Mouse (Mus musculus) lung, postnatal 0 days (tissue): ENCODE measurements around the gene Bbs5. TPM values are rescaled to one million over a fixed set of nuclear protein-coding genes. Genes with fewer than 3 reads are reported as not detected.

ENCODE experiments used
- ATAC-seq: fragments of 200-750 bp; cut with Nextera tagmentation; 2 replicates; pipeline ENCODE4 v1.8.0; 2017; ENCODE audit warnings: moderate library complexity
- DNase-seq: peaks from one replicate; pipeline ENCODE4 v3.0.0-alpha.2; 2016; ENCODE audit warnings: low spot score
- H3K27ac ChIP-seq: fragments of 300-500 bp; sonication (generic); 2 replicates; pipeline ENCODE4 v1.5.1; 2014; ENCODE audit warnings: antibody characterized with exemption, mild to moderate bottlenecking, low read length, mixed read lengths
- H3K27me3 ChIP-seq: fragments of 300-500 bp; sonication (generic); replicated peaks from 2 replicates; pipeline ENCODE4 v1.6.1; 2014; ENCODE audit warnings: low read length, mixed read lengths; ENCODE audit not compliant: insufficient read depth
- H3K36me3 ChIP-seq: fragments of 300-500 bp; sonication (generic); 2 replicates; pipeline ENCODE4 v1.6.1; 2014; ENCODE audit warnings: low read length, mixed read lengths; ENCODE audit not compliant: insufficient read depth
- H3K4me1 ChIP-seq: fragments of 300-500 bp; sonication (generic); 2 replicates; pipeline ENCODE4 v1.6.1; 2014; ENCODE audit warnings: antibody characterized with exemption, low read depth, low read length, mixed read lengths; ENCODE audit not compliant: insufficient read depth
- H3K4me2 ChIP-seq: fragments of 300-500 bp; sonication (generic); replicated peaks from 2 replicates; pipeline ENCODE4 v1.6.1; 2014; ENCODE audit warnings: low read depth, mild to moderate bottlenecking, low read length, moderate library complexity, mixed read lengths
- H3K4me3 ChIP-seq: fragments of 300-500 bp; sonication (generic); 2 replicates; pipeline ENCODE4 v1.5.1; 2014; ENCODE audit warnings: low read depth, low read length
- H3K9ac ChIP-seq: fragments of 300-500 bp; sonication (generic); replicated peaks from 2 replicates; pipeline ENCODE4 v1.6.1; 2014; ENCODE audit warnings: low read depth, mild to moderate bottlenecking
- H3K9me3 ChIP-seq: fragments of 300-500 bp; sonication (generic); 2 replicates; pipeline ENCODE4 v1.6.1; 2016; ENCODE audit warnings: low read length, mixed read lengths
- CTCF ChIP-seq: IDR thresholded peaks from 2 replicates; pipeline ENCODE4 v1.5.1; 2016; ENCODE audit warnings: antibody characterized with exemption, mild to moderate bottlenecking
- EP300 ChIP-seq: IDR thresholded peaks from 2 replicates; pipeline ENCODE4 v1.6.1; 2016; ENCODE audit warnings: antibody characterized with exemption, mild to moderate bottlenecking, control low read depth
- WGBS: fragments of 180-500 bp; shearing (Covaris S2); extraction: QIAGEN DNeasy Blood & Tissue Kit; methylation state at CpG from one replicate; pipeline ENCODE4 v1.1.7; 2014; 5-methylcytosine and 5-hydroxymethylcytosine counted together
- polyA plus RNA-seq: library from polyadenylated mRNA; unstranded; fragments of >200 nt; fragmentation: Nextera tagmentation; extraction: Ambion mirVana; gene quantifications from 2 replicates; pipeline ENCODE4 v1.2.1, GENCODE M21; 2015

The Bbs5 gene
- polyA plus RNA-seq, 1 experiment from 2014 or later, result 13.9 TPM

- DNase-seq, result no peak
- no peaks in the 10 kb centered on the region for H3K9me3 ChIP-seq
- H3K36me3 ChIP-seq, result no peaks in the 10 kb centered on the region
- H3K27me3 ChIP-seq, result no peaks in the 10 kb centered on the region
- H3K27ac ChIP-seq, result no peak overlapping the region
- no peak overlapping the region for H3K9ac ChIP-seq
- TF ChIP-seq EP300 (no peak), CTCF (no peak)
- H3K4me3 ChIP-seq, result no peak overlapping the region
- no peak overlapping the region for H3K4me2 ChIP-seq
- ATAC-seq, result no peak
- H3K4me1 ChIP-seq, result no peaks in the 10 kb centered on the region
Measured at GRCm38 (mm10) chr2:69618336-69618735, 28.6 kb upstream of the Bbs5 start.

GRCm38 (mm10) chr2:69619286-69619685 is 27.7 kb upstream of the Bbs5 start:
- Histone ChIP-seq H3K9ac (no peak overlapping the region), H3K4me1 (no peaks in the 10 kb centered on the region), H3K9me3 (no peaks in the 10 kb centered on the region), H3K27ac (no peak overlapping the region), H3K4me3 (no peak overlapping the region), H3K4me2 (no peak overlapping the region), H3K36me3 (no peaks in the 10 kb centered on the region), H3K27me3 (no peaks in the 10 kb centered on the region)
- TF ChIP-seq EP300, result no peak
- peak; percentile 48 for TF ChIP-seq CTCF
- peak; percentile 31 for DNase-seq
- ATAC-seq, result no peak

- Histone ChIP-seq H3K27me3 (no peaks in the 10 kb centered on the region), H3K27ac (no peak overlapping the region), H3K4me1 (no peaks in the 10 kb centered on the region), H3K4me3 (no peak overlapping the region), H3K36me3 (no peaks in the 10 kb centered on the region), H3K9ac (no peak overlapping the region), H3K9me3 (no peaks in the 10 kb centered on the region), H3K4me2 (no peak overlapping the region)
- TF ChIP-seq EP300 (no peak), CTCF (no peak)
- WGBS, result 62% methylated on average over 17 of the region's 17 CpGs
- no peak; the same call in 1 of the 2 replicates for ATAC-seq
- DNase-seq, result no peak
Measured at GRCm38 (mm10) chr2:69629215-69629614, 17.8 kb upstream of the Bbs5 start.

GRCm38 (mm10) chr2:69629914-69630313 is 17.1 kb upstream of the Bbs5 start:
- Histone ChIP-seq H3K4me2 (no peak overlapping the region), H3K4me1 (no peaks in the 10 kb centered on the region), H3K9ac (no peak overlapping the region), H3K4me3 (no peak overlapping the region), H3K27ac (peak overlapping the region; percentile 32; the same call in 1 of the 2 replicates), H3K36me3 (no peaks in the 10 kb centered on the region), H3K9me3 (no peaks in the 10 kb centered on the region), H3K27me3 (no peaks in the 10 kb centered on the region)
- no peak for TF ChIP-seq CTCF
- TF ChIP-seq EP300, result no peak
- no peak for DNase-seq
- ATAC-seq, result no peak
- WGBS, result 84% methylated on average over 6 of the region's 6 CpGs

GRCm38 (mm10) chr2:69630792-69631191 is 16.2 kb upstream of the Bbs5 start:
- TF ChIP-seq EP300 (peak; percentile 84), CTCF (no peak)
- ATAC-seq, result peak; percentile 82
- peak overlapping the region; percentile 43; the same call in 1 of the 2 replicates for H3K27ac ChIP-seq
- H3K4me1 ChIP-seq, result no peaks in the 10 kb centered on the region
- peak; percentile 91 for DNase-seq
- 60% methylated on average over 5 of the region's 5 CpGs for WGBS
- H3K27me3 ChIP-seq, result no peaks in the 10 kb centered on the region
- no peak overlapping the region for H3K4me3 ChIP-seq
- no peak overlapping the region for H3K4me2 ChIP-seq
- no peak overlapping the region for H3K9ac ChIP-seq
- H3K36me3 ChIP-seq, result no peaks in the 10 kb centered on the region
- no peaks in the 10 kb centered on the region for H3K9me3 ChIP-seq

- DNase-seq (no peak), ATAC-seq (no peak)
- peak; percentile 44 for TF ChIP-seq CTCF
- no peak for TF ChIP-seq EP300
- 87% methylated on average over 2 of the region's 2 CpGs for WGBS
- H3K4me3 ChIP-seq, result no peak overlapping the region
- no peak overlapping the region for H3K4me2 ChIP-seq
- H3K4me1 ChIP-seq, result no peaks in the 10 kb centered on the region
- H3K27me3 ChIP-seq, result no peaks in the 10 kb centered on the region
- H3K9ac ChIP-seq, result no peak overlapping the region
- no peaks in the 10 kb centered on the region for H3K36me3 ChIP-seq
- no peaks in the 10 kb centered on the region for H3K9me3 ChIP-seq
- peak overlapping the region; percentile 43; the same call in 1 of the 2 replicates for H3K27ac ChIP-seq
Measured at GRCm38 (mm10) chr2:69631449-69631848, 15.5 kb upstream of the Bbs5 start.
